Mouse (Mus musculus) frontal cortex, adult (tissue): ENCODE results near the gene Nr5a2.

Experiments
- ATAC-seq: cut with Nextera tagmentation; 2 replicates; pipeline ENCODE4 v1.9.2; 2017; ENCODE audit warnings: mild to moderate bottlenecking, moderate library complexity, mixed read lengths; ENCODE audit not compliant: low TSS enrichment

The Nr5a2 gene

GRCm38 (mm10) chr1:136948511-136949275 lies 11.6 kb downstream of the Nr5a2 start:
- ATAC-seq, result peak; percentile 44

GRCm38 (mm10) chr1:136948127-136948422 lies 12.2 kb downstream of the Nr5a2 start:
- ATAC-seq, result no peak

- no peak for ATAC-seq
These were observed 12.7 kb downstream of the Nr5a2 start for GRCm38 (mm10) chr1:136947394-136948126.

- ATAC-seq, result no peak
These were observed 13.3 kb downstream of the Nr5a2 start for GRCm38 (mm10) chr1:136946806-136947393.

- no peak for ATAC-seq
These were observed 13.8 kb downstream of the Nr5a2 start for GRCm38 (mm10) chr1:136946404-136946803.

- no peak for ATAC-seq
These were observed 14.4 kb downstream of the Nr5a2 start for GRCm38 (mm10) chr1:136945876-136946275.

- ATAC-seq, result no peak
These were observed 14.8 kb downstream of the Nr5a2 start for GRCm38 (mm10) chr1:136945426-136945825.

GRCm38 (mm10) chr1:136940603-136941002 lies 19.6 kb downstream of the Nr5a2 start:
- no peak for ATAC-seq

GRCm38 (mm10) chr1:136939220-136939619 lies 21.0 kb downstream of the Nr5a2 start:
- no peak for ATAC-seq

- ATAC-seq, result peak; percentile 99
These were observed 24.3 kb downstream of the Nr5a2 start for GRCm38 (mm10) chr1:136935960-136936324.

- ATAC-seq, result no peak
These were observed 24.8 kb downstream of the Nr5a2 start for GRCm38 (mm10) chr1:136935316-136935959.

GRCm38 (mm10) chr1:136934051-136934450 lies 26.2 kb downstream of the Nr5a2 start:
- ATAC-seq, result no peak

GRCm38 (mm10) chr1:136931026-136931425 lies 29.2 kb downstream of the Nr5a2 start:
- no peak for ATAC-seq

GRCm38 (mm10) chr1:136929743-136930142 lies 30.5 kb downstream of the Nr5a2 start:
- no peak for ATAC-seq

GRCm38 (mm10) chr1:136927428-136927827 lies 32.8 kb downstream of the Nr5a2 start:
- no peak for ATAC-seq

GRCm38 (mm10) chr1:136926026-136926425 lies 34.2 kb downstream of the Nr5a2 start:
- no peak for ATAC-seq

GRCm38 (mm10) chr1:136920089-136920488 lies 40.2 kb downstream of the Nr5a2 start:
- no peak for ATAC-seq

GRCm38 (mm10) chr1:136918791-136919190 lies 41.5 kb downstream of the Nr5a2 start:
- no peak for ATAC-seq

- ATAC-seq, result no peak
These were observed 44.8 kb downstream of the Nr5a2 start for GRCm38 (mm10) chr1:136915438-136915837.

- no peak for ATAC-seq
These were observed 48.3 kb downstream of the Nr5a2 start for GRCm38 (mm10) chr1:136911996-136912395.

- no peak for ATAC-seq
These were observed 48.7 kb downstream of the Nr5a2 start for GRCm38 (mm10) chr1:136911594-136911860.

GRCm38 (mm10) chr1:136910741-136911593 lies 49.3 kb downstream of the Nr5a2 start:
- ATAC-seq, result no peak
